Mouse (Mus musculus) neural tube, embryonic 15.5 days (tissue): ENCODE measurements at regions not wholly inside any gene's neighbourhood (a gene's known extent, or its start where the extent isn't known, plus 50 kb on each side); places are given as distances from the start of the nearest gene placed in this dataset.

Source experiments
- ATAC-seq: fragments of 200-750 bp; cut with Nextera tagmentation; 2 replicates; pipeline ENCODE4 v1.8.0; 2017; ENCODE audit warnings: mild to moderate bottlenecking, moderate TSS enrichment, moderate library complexity; ENCODE audit not compliant: low FRiP score
- H3K27ac ChIP-seq: fragments of 300-500 bp; sonication (generic); replicated peaks from 2 replicates; pipeline ENCODE4 v1.5.1; 2015; ENCODE audit warnings: mild to moderate bottlenecking, inconsistent platforms
- H3K27me3 ChIP-seq: fragments of 300-500 bp; sonication (generic); replicated peaks from 2 replicates; pipeline ENCODE4 v1.6.1; 2015; ENCODE audit warnings: inconsistent platforms
- H3K36me3 ChIP-seq: fragments of 300-500 bp; sonication (generic); 2 replicates; pipeline ENCODE4 v1.6.1; 2015; ENCODE audit warnings: inconsistent platforms
- H3K4me1 ChIP-seq: fragments of 300-500 bp; sonication (generic); 2 replicates; pipeline ENCODE4 v1.6.1; 2015; ENCODE audit warnings: inconsistent platforms
- H3K4me2 ChIP-seq: fragments of 300-500 bp; sonication (generic); 2 replicates; pipeline ENCODE4 v1.6.1; 2015; ENCODE audit warnings: inconsistent platforms, mild to moderate bottlenecking, moderate library complexity
- H3K4me3 ChIP-seq: fragments of 300-500 bp; sonication (generic); replicated peaks from 2 replicates; pipeline ENCODE4 v1.5.1; 2015; ENCODE audit warnings: mild to moderate bottlenecking, inconsistent platforms
- H3K9ac ChIP-seq: fragments of 300-500 bp; sonication (generic); replicated peaks from 2 replicates; pipeline ENCODE4 v1.6.1; 2015; ENCODE audit warnings: mild to moderate bottlenecking, inconsistent platforms
- H3K9me3 ChIP-seq: fragments of 300-500 bp; sonication (generic); replicated peaks from 2 replicates; pipeline ENCODE4 v1.6.1; 2016; ENCODE audit warnings: inconsistent platforms
- WGBS: fragments of 180-500 bp; shearing (Covaris S2); methylation state at CpG from one replicate; pipeline ENCODE4 v1.1.7; 2015; ENCODE audit warnings: mixed read lengths; 5-methylcytosine and 5-hydroxymethylcytosine counted together

- 52% methylated on average over 3 of the region's 3 CpGs for WGBS
- H3K27me3 ChIP-seq = no peaks in the 10 kb centered on the region
- ATAC-seq = no peak
- no peak overlapping the region for H3K27ac ChIP-seq
- H3K36me3 ChIP-seq = no peaks in the 10 kb centered on the region
- no peak overlapping the region for H3K4me3 ChIP-seq
- H3K9ac ChIP-seq = no peak overlapping the region
- H3K4me2 ChIP-seq = no peak overlapping the region
- no peaks in the 10 kb centered on the region for H3K4me1 ChIP-seq
- H3K9me3 ChIP-seq = no peaks in the 10 kb centered on the region; the same call in 1 of the 2 replicates
Observed at GRCm38 (mm10) chr7:114912109-114912508, 168.6 kb downstream of the Insc start.

- ATAC-seq = no peak
- H3K36me3 ChIP-seq = no peaks in the 10 kb centered on the region
- no peak overlapping the region for H3K4me3 ChIP-seq
- H3K4me2 ChIP-seq = no peak overlapping the region
- H3K9ac ChIP-seq = no peak overlapping the region
- 6% methylated on average over 3 of the region's 3 CpGs for WGBS
- no peaks in the 10 kb centered on the region for H3K4me1 ChIP-seq
- H3K9me3 ChIP-seq = no peaks in the 10 kb centered on the region
- no peak overlapping the region for H3K27ac ChIP-seq
- H3K27me3 ChIP-seq = peaks cover 6% of the 10 kb centered on the region; the same call in 1 of the 2 replicates
Observed at GRCm38 (mm10) chr7:114922155-114922554, 178.7 kb downstream of the Insc start.

GRCm38 (mm10) chr7:114933861-114934260 is 190.4 kb downstream of the Insc start:
- Histone ChIP-seq H3K4me1 (no peaks in the 10 kb centered on the region), H3K27me3 (no peaks in the 10 kb centered on the region), H3K4me3 (no peak overlapping the region), H3K36me3 (no peaks in the 10 kb centered on the region), H3K27ac (no peak overlapping the region), H3K9ac (no peak overlapping the region), H3K4me2 (no peak overlapping the region), H3K9me3 (no peaks in the 10 kb centered on the region)
- 47% methylated on average over 8 of the region's 8 CpGs for WGBS
- ATAC-seq = no peak

GRCm38 (mm10) chr7:114950759-114951158 is 207.3 kb downstream of the Insc start:
- Histone ChIP-seq H3K36me3 (no peaks in the 10 kb centered on the region), H3K27ac (no peak overlapping the region), H3K9ac (no peak overlapping the region), H3K4me2 (no peak overlapping the region), H3K4me1 (no peaks in the 10 kb centered on the region), H3K4me3 (no peak overlapping the region), H3K9me3 (no peaks in the 10 kb centered on the region), H3K27me3 (no peaks in the 10 kb centered on the region)
- ATAC-seq = no peak

- no peak overlapping the region for H3K9ac ChIP-seq
- no peak overlapping the region for H3K4me2 ChIP-seq
- WGBS = 64% methylated on average over 5 of the region's 5 CpGs
- H3K4me1 ChIP-seq = no peaks in the 10 kb centered on the region
- no peaks in the 10 kb centered on the region for H3K36me3 ChIP-seq
- no peaks in the 10 kb centered on the region for H3K9me3 ChIP-seq
- ATAC-seq = no peak
- H3K4me3 ChIP-seq = no peak overlapping the region
- H3K27me3 ChIP-seq = no peaks in the 10 kb centered on the region
- no peak overlapping the region for H3K27ac ChIP-seq
Observed at GRCm38 (mm10) chr7:114963206-114963605, 219.7 kb downstream of the Insc start.

DNA sequence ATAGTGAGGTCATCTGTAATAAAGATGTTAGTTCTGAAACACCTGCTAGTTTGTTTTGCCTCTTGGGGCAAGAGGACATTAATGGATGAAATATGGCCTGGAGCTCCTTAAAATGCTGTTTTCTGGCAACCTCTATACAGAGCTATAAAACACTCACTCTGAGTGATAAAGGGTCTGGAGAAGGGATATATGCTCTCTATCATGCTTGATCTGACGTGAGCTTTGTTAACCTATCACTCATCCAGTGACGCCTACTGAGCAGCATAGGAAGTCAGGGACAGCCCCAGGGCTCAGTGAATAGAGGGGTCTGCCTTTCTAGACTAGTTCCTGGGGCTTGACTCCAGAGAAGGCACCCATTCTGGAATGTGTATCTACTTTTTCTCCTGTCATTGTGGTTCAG is 222.4 kb downstream of the Insc start:
- no peaks in the 10 kb centered on the region for H3K36me3 ChIP-seq
- WGBS = 22% methylated on average over 2 of the region's 2 CpGs

DNA sequence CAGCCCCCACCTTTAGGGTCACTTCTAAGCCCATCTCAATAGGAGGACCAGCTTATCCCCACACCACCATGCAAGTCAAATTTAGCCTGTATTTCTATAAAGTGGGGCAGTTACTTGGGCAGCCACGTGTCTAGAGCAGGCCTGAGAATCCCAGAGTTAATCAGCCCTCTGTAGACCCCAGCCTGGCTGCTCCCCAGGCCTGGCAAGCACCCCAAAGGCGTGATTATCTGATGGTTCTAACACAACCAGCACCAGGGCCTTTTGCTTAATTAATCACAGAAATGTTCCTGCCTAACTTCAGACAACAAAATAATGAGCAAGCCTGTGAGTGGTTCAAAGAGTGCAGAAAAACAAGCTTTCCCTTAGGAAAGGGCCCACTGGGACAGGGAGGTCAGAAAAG is 243.0 kb downstream of the Insc start:
- Histone ChIP-seq H3K9me3 (no peaks in the 10 kb centered on the region), H3K4me1 (no peaks in the 10 kb centered on the region), H3K4me2 (no peak overlapping the region), H3K9ac (no peak overlapping the region), H3K36me3 (no peaks in the 10 kb centered on the region), H3K4me3 (no peak overlapping the region), H3K27me3 (no peaks in the 10 kb centered on the region), H3K27ac (no peak overlapping the region)
- ATAC-seq = no peak
- 52% methylated on average over 2 of the region's 2 CpGs for WGBS

More for the DNA sequence above, 222.4 kb downstream of the Insc start:
- no peaks in the 10 kb centered on the region for H3K4me1 ChIP-seq
- no peaks in the 10 kb centered on the region for H3K9me3 ChIP-seq
- H3K27ac ChIP-seq = no peak overlapping the region
- no peaks in the 10 kb centered on the region for H3K27me3 ChIP-seq
- H3K9ac ChIP-seq = no peak overlapping the region
- no peak overlapping the region for H3K4me2 ChIP-seq
- ATAC-seq = peak; percentile 41; the same call in 1 of the 2 replicates
- H3K4me3 ChIP-seq = no peak overlapping the region

DNA sequence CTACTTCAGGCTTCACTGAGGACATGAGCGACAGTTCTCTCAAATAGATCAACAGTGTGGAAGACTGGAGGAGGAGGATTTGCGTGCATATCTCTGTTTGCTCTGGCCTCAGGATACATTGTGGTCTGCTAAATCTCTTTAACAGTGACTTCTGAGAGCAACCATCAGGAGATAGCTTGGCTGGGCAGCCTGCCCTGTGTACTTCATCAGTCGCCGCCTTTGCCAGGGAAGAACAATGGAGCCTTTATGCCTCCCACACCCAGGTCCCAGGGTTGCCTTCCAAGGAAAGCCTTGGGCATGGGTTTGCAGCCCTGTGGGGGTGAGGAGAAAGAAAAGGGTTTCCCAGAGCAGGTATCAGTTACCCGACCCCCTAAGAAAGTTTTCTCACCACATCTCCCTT is 247.8 kb downstream of the Insc start:
- H3K36me3 ChIP-seq = no peaks in the 10 kb centered on the region
- H3K4me1 ChIP-seq = no peaks in the 10 kb centered on the region
- no peak overlapping the region for H3K4me2 ChIP-seq
- H3K27me3 ChIP-seq = no peaks in the 10 kb centered on the region
- H3K9me3 ChIP-seq = no peaks in the 10 kb centered on the region
- ATAC-seq = no peak
- H3K27ac ChIP-seq = no peak overlapping the region
- no peak overlapping the region for H3K4me3 ChIP-seq
- WGBS = 69% methylated on average over 5 of the region's 5 CpGs
- H3K9ac ChIP-seq = no peak overlapping the region

- no peak overlapping the region for H3K9ac ChIP-seq
- H3K4me2 ChIP-seq = no peak overlapping the region
- no peaks in the 10 kb centered on the region for H3K36me3 ChIP-seq
- 95% methylated on average over 3 of the region's 3 CpGs for WGBS
- H3K4me1 ChIP-seq = no peaks in the 10 kb centered on the region
- H3K27me3 ChIP-seq = no peaks in the 10 kb centered on the region
- no peaks in the 10 kb centered on the region for H3K9me3 ChIP-seq
- no peak overlapping the region for H3K4me3 ChIP-seq
- H3K27ac ChIP-seq = no peak overlapping the region
- ATAC-seq = no peak
Observed at GRCm38 (mm10) chr7:114992440-114992839, 248.9 kb downstream of the Insc start.

DNA sequence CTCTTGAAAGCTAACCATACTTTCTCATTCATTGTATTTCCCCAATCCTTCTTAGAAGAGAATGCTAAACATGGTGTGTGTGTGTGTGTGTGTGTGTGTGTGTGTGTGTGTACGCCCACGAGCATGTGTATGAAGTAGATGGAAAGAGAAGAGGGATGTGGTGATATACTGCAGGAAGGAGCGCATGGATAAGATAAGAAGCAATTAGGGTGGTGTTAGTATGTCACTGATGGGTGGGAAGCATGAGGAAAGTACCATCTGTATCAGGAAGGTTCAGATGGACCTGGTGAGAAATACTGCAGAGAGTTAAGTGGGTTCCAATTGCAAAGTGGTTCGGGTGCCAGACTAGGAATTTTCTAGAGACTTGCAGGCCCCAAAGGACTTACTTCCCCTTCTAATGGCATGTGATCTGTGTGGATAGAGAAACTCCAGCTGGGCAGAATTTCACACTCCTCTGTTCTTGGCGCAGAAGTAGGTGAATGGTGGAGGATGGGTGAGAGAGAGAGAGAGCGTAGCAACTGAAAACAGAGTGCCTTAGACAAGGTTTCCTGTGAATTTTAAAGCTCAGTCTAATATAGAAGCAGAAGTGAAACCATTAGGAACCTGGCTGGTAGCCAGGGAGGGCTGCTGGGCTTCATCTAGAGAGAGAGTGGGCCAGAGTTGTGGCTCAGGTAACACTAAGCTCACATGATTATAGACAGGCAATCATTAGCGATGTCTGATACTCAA is 257.5 kb downstream of the Insc start:
- 77% methylated on average over 7 of the region's 7 CpGs for WGBS
- Histone ChIP-seq H3K9me3 (no peaks in the 10 kb centered on the region), H3K9ac (no peak overlapping the region), H3K4me1 (no peaks in the 10 kb centered on the region), H3K27me3 (no peaks in the 10 kb centered on the region), H3K4me3 (no peak overlapping the region), H3K36me3 (no peaks in the 10 kb centered on the region), H3K4me2 (no peak overlapping the region), H3K27ac (no peak overlapping the region)
- ATAC-seq = no peak

- Histone ChIP-seq H3K9ac (no peak overlapping the region), H3K27ac (no peak overlapping the region), H3K4me3 (no peak overlapping the region; the same call in 1 of the 2 replicates), H3K36me3 (no peaks in the 10 kb centered on the region), H3K4me2 (peak overlapping the region; percentile 25; the same call in 1 of the 2 replicates), H3K4me1 (no peaks in the 10 kb centered on the region), H3K9me3 (no peaks in the 10 kb centered on the region), H3K27me3 (no peaks in the 10 kb centered on the region)
- no peak for ATAC-seq
- 66% methylated on average over 11 of the region's 11 CpGs for WGBS
Observed at GRCm38 (mm10) chr7:115014253-115014998, 270.9 kb downstream of the Insc start.

GRCm38 (mm10) chr7:115019369-115019958 is 276.0 kb downstream of the Insc start:
- H3K4me1 ChIP-seq = no peaks in the 10 kb centered on the region
- H3K4me3 ChIP-seq = no peak overlapping the region
- no peak overlapping the region for H3K9ac ChIP-seq
- no peak overlapping the region for H3K27ac ChIP-seq
- ATAC-seq = no peak
- no peaks in the 10 kb centered on the region for H3K36me3 ChIP-seq
- no peaks in the 10 kb centered on the region for H3K9me3 ChIP-seq
- 75% methylated on average over 4 of the region's 4 CpGs for WGBS
- H3K4me2 ChIP-seq = no peak overlapping the region
- H3K27me3 ChIP-seq = no peaks in the 10 kb centered on the region
